Mouse (Mus musculus): ENCODE data around the gene Aspg.

- TF ChIP-seq CTCF (IDR thresholded peaks at IDR 0.05; ENCODE audit: control insufficient read depth, insufficient read depth, low read length), result no peak
- no peak for TF ChIP-seq POLR2A (IDR thresholded peaks at IDR 0.05; ENCODE audit: borderline replicate concordance, control insufficient read depth, low read depth, low read length)
Measured at GRCm38 (mm10) chr12:112151244-112151979, 44.9 kb downstream of the Aspg start.

Data from bone marrow, adult 2 months (tissue).